Mouse (Mus musculus) fat pad, adult 2 months (tissue): ENCODE measurements around the gene AC170998.1.
"Not testable (repeated sequence)": the region's sequence is repeated elsewhere in the genome, so short reads cannot be mapped to it uniquely, and the experiment has no call there.

ENCODE experiments used
- DNase-seq: peaks from one replicate; pipeline ENCODE4 v3.0.0-alpha.2; 2011; ENCODE audit warnings: low read depth, low spot score; ENCODE audit errors: extremely low read depth

The AC170998.1 gene

DNA sequence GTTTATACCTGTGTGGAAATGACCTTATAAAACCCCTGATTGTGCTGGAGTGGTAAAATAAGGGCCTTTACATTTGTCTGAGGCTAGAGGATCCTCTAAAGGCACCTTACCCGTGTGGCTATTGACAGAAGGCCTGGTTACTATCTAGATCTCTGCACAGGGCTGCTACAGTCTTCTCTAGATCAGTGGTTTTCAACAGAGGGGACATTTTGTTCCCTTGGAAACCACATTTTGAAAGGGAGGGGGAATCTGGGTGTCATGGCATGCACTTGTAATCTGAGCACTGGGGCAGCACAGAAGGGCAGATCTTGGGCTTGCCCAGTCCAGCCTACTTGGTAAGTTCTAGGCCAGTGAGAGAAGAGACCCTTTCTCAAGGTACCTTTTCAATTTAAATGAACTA lies 19.2 kb upstream of the AC170998.1 start:
- no peak for DNase-seq

GRCm38 (mm10) chr17:28707136-28707627 lies 18.7 kb upstream of the AC170998.1 start:
- no peak for DNase-seq

DNA sequence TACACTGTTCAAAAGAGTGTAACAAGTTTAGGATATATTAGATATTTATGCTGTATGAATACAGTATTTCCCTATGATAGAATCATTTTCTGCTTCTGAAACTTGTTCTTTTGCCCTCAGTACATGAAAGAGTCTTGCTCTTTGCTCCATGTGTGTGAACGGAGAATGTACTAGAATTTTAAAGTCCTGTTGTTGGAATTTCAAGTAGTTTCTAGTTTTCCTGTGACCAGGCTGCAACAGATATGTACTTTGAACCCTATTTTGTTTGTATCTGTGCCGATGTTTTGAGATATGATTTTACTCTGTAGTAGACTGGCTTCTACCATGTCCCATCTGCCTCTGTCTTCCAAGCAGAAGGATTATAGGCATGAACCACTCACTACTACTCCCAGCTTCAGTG lies 18.1 kb upstream of the AC170998.1 start:
- DNase-seq = no peak

- DNase-seq = no peak
Measured at GRCm38 (mm10) chr17:28708989-28709388, 16.9 kb upstream of the AC170998.1 start.

DNA sequence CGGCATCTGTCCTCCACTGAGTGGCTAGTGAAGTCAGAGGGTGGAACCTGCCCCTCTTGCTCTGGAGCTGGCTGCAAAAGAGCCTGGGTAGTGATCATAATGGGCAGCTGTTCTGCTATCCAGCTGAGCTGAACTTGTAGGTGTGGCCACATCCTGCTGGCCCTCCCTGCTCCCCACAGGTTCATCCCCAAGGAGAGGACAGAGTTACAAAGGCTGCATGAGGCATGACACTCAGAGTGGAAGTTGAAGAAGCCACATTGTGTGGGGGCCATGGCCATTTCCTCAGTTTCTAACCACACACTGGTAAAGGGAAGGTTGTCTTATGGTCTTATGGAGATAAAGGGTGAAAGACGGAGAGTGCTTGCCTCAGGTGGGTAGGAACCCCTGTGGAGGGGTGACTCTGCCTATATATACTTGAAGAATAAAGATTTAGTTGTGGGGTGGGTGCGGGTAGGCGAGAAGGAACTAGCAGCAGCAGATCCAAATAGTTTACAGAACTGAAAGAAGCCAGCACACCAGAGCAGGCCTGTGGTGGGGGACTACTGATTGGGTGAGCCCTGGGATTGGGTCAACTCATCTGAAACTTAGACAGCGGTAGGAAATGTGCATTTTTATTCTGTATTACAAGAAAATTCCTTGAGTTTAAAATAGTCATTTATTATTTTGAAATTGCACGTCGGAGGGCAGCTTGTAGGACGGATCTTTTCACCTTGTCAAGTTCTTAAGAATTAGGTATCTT lies 16.2 kb upstream of the AC170998.1 start:
- DNase-seq = no peak

- DNase-seq = no peak
Measured at GRCm38 (mm10) chr17:28710291-28710688, 15.6 kb upstream of the AC170998.1 start.

- DNase-seq = no peak
Measured at GRCm38 (mm10) chr17:28711237-28711636, 14.6 kb upstream of the AC170998.1 start.

GRCm38 (mm10) chr17:28712305-28712704 lies 13.6 kb upstream of the AC170998.1 start:
- DNase-seq = no peak

DNA sequence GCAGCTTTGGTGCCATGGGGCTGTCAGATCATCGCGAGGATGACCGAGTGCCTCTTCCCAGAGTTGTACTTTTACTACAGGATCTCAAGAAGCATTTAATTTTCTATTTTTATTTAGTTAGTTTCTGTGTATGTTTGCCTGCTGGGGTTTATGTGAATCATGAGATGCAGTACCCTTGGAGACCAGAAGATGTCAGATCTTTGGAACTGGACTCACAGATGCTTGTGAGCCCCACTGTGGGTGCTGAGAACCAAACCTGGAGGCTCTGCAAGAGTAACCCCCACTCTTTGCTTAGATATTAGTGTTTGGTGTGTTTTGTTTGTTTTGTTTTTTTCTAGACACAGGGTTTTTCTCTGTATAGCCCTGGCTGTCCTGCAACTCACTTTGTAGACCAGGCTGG lies 11.9 kb upstream of the AC170998.1 start:
- no peak for DNase-seq

GRCm38 (mm10) chr17:28715832-28716548 lies 9.9 kb upstream of the AC170998.1 start:
- no peak for DNase-seq

DNA sequence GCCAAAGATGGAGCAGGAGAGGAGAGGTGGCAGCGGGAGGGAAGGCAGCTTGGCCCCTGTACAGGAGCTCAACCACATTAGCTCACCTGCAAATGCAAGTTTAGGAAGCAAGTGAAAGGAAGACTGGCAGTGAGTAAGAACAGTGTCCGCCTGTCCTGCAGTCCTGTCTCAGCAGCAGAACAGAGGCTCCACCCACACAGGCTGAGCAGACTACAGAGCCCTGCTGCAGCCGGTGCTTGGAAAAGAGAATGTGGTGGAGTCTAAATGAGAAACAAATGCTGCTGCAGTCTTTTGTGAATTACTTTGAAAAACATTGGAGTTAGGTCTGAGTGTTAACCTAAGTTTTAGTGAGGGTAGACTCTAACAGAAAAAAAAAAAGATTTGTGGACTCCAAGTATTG lies 8.3 kb upstream of the AC170998.1 start:
- no peak for DNase-seq

DNA sequence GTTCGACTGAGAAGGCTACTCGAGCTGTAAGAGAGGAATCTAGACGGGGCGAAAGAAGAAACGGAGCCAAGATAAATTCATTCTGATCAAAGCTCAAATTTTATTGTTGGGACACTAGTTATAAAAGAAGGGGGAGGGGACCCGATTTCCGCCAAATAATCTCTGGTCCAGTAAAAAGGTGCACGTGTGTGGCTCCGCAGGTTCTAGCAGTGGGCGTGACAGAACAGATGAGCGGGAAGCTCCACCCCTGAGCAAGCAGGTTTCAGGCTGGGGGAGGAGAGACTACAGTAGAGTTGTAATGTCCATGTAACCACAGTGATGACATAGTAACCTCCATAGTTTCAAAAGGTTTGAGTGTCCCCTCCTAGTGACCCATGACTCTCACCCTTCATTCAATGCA lies 1.6 kb downstream of the AC170998.1 start:
- DNase-seq = not testable (repeated sequence)

GRCm38 (mm10) chr17:28735317-28736105 lies 9.6 kb downstream of the AC170998.1 start:
- DNase-seq = no peak

- DNase-seq = no peak
Measured at GRCm38 (mm10) chr17:28736486-28736885, 10.6 kb downstream of the AC170998.1 start.

- DNase-seq = no peak
Measured at GRCm38 (mm10) chr17:28737973-28738372, 12.1 kb downstream of the AC170998.1 start.

GRCm38 (mm10) chr17:28739244-28739643 lies 13.4 kb downstream of the AC170998.1 start:
- DNase-seq = no peak

DNA sequence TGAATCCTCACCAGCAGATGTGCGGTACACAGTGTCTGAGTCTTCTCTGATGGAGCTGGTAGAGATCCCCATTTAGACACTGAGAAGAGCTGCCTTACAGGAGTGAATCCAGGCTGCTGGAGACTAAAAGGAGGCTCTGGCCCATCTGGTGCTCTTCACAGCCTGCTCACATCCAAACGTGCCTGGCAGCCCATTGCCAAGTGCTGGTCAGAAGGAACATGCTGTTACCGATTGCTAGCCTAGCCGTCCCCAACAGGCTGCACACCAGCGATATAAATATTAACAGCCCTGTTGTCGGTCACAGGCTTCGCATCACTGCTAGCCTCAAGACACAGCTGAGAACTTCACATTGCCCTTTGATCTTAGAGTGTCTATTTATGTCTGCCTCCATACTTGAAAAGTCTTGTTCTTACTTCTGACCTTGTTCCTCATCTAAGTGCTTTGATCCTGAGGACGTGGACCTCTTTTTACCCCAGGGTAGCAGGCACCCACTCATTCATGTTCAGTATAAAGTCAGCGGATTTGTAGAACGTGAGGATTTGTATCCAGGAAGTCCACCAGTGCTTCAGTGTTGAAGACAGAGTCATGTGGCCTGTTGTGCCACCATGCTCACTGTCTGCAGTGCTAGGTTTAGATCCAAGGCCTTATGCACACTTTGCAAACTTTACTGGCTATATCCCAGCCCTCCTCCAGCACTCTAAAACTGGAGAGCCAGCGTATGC lies 17.4 kb downstream of the AC170998.1 start:
- no peak for DNase-seq

- no peak for DNase-seq
Measured at GRCm38 (mm10) chr17:28743916-28744315, 18.0 kb downstream of the AC170998.1 start.

- no peak for DNase-seq
Measured at GRCm38 (mm10) chr17:28745773-28746172, 19.9 kb downstream of the AC170998.1 start.

GRCm38 (mm10) chr17:28748001-28748400 lies 22.1 kb downstream of the AC170998.1 start:
- no peak for DNase-seq

DNA sequence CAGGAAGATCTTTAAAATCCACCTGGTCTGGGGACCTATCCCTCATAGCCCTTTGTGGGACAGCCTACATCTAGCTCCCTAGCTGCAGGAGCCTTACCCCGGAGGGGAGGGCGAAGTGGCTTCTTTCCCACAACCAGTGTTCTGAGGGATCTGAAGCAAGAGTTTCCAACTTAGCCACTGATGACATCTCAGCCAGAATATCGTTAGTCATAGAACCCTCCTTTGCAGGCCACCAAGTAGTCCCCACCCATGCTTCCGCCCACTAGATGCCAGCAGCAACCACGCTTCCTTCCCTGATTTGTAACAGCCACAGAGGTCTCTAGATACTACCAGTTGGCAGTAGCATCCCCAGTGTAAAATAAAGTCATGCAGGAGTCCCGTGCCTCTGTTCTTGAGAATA lies 24.7 kb downstream of the AC170998.1 start:
- DNase-seq = no peak
